Mouse (Mus musculus): Measurements from ENCODE around the gene Fbxo33. TPM values are rescaled to one million over a fixed set of nuclear protein-coding genes. Genes with fewer than 3 reads are reported as not detected.

Fbxo33 gene
- polyA plus RNA-seq, 1 experiment: 31.7 TPM

- WGBS: 62% methylated on average over 1 of the region's 1 CpGs
- Histone ChIP-seq H3K27ac (ENCODE audit: control insufficient read depth, insufficient read depth, low read depth, low read length, poor library complexity) (no peak overlapping the region), H3K4me3 (replicated peaks; ENCODE audit: control insufficient read depth, low read depth, low read length) (no peak overlapping the region), H3K4me1 (ENCODE audit: control insufficient read depth, insufficient read depth, low read length) (peaks cover 3% of the 10 kb centered on the region; the same call in 1 of the 2 replicates)
- TF ChIP-seq POLR2A (IDR thresholded peaks at IDR 0.05; ENCODE audit: borderline replicate concordance, control insufficient read depth, low read depth, low read length) (no peak), CTCF (IDR thresholded peaks at IDR 0.05; ENCODE audit: control insufficient read depth, insufficient read depth, low read length) (no peak)
These were observed 11.7 kb downstream of the Fbxo33 start for GRCm38 (mm10) chr12:59207814-59208213.

GRCm38 (mm10) chr12:59207000-59207390, 12.5 kb downstream of the Fbxo33 start:
- no peak overlapping the region for H3K27ac ChIP-seq (ENCODE audit: control insufficient read depth, insufficient read depth, low read depth, low read length, poor library complexity)
- WGBS: under 1% methylated on average over 3 of the region's 3 CpGs
- H3K4me3 ChIP-seq (replicated peaks; ENCODE audit: control insufficient read depth, low read depth, low read length): no peak overlapping the region
- peaks cover 3% of the 10 kb centered on the region; the same call in 1 of the 2 replicates for H3K4me1 ChIP-seq (ENCODE audit: control insufficient read depth, insufficient read depth, low read length)
- TF ChIP-seq POLR2A (IDR thresholded peaks at IDR 0.05; ENCODE audit: borderline replicate concordance, control insufficient read depth, low read depth, low read length): no peak
- no peak for TF ChIP-seq CTCF (IDR thresholded peaks at IDR 0.05; ENCODE audit: control insufficient read depth, insufficient read depth, low read length)

DNA sequence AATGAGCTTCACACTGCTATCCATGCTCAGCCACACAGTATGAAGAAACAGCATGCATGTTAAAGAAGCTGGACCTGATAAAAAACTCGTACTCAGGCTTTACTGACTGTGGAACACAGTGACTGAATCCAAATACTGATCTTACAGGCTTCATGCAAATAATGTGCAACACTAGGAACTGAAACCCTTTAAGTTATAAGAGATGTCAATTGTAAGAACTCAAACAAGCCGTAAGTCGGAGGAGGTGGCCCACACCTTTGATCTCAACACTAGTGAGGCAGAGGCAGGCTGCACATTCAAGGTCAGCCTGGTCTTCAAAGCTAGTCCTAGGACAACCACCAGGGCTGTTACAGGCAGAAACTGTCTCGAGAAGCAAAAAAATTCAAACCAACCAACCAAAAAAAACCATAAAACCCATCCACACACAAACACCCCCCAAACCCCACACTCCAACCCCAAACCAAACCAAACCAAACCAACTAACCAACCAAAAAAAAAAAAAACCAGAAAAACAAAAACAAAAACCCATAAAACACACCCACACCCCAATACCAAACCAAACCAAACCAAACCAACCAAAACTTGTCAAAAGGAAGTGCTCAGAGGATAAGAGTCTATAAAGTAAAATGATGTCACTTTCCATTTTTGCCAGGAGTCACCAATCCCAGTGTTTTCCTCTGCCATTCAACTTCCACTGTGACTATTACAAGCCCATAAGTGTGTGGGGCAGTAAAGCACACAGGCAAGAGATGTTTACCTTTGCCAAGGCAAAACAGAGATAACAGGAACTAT, 13.1 kb downstream of the Fbxo33 start:
- no peak for TF ChIP-seq CTCF (IDR thresholded peaks at IDR 0.05; ENCODE audit: control insufficient read depth, insufficient read depth, low read length)
- TF ChIP-seq POLR2A (IDR thresholded peaks at IDR 0.05; ENCODE audit: borderline replicate concordance, control insufficient read depth, low read depth, low read length): no peak
- Histone ChIP-seq H3K27ac (ENCODE audit: control insufficient read depth, insufficient read depth, low read depth, low read length, poor library complexity) (peak overlapping the region; percentile 62; the same call in 1 of the 2 replicates), H3K4me1 (ENCODE audit: control insufficient read depth, insufficient read depth, low read length) (peaks cover 3% of the 10 kb centered on the region; the same call in 1 of the 2 replicates), H3K4me3 (replicated peaks; ENCODE audit: control insufficient read depth, low read depth, low read length) (no peak overlapping the region)
- WGBS: 70% methylated on average over 4 of the region's 4 CpGs

GRCm38 (mm10) chr12:59205571-59205970, 14.0 kb downstream of the Fbxo33 start:
- 92% methylated on average over 6 of the region's 6 CpGs for WGBS
- Histone ChIP-seq H3K4me1 (ENCODE audit: control insufficient read depth, insufficient read depth, low read length) (peaks cover 3% of the 10 kb centered on the region; the same call in 1 of the 2 replicates), H3K27ac (ENCODE audit: control insufficient read depth, insufficient read depth, low read depth, low read length, poor library complexity) (no peak overlapping the region)

DNA sequence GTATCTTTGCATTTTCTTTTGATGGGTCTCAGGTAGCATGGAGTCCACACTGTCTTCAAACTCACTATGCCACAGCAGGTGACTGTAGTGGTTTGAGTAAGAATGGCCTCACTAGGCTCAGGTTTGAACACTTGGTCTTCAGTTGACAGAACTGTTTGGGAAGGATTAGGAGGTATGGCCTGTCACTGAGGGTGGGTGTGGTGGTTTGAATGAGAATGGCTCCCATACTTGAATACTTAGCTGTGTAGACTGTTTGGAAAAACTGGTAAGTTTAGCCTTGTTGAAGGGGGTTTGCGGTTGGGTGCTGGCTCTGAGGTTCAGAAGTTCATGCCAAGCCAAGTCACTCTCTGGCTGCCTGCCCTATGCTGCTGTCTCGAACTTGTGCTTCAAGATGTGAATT, 20.2 kb downstream of the Fbxo33 start:
- WGBS: 97% methylated on average over 2 of the region's 2 CpGs
- no peak overlapping the region for H3K27ac ChIP-seq (ENCODE audit: control insufficient read depth, insufficient read depth, low read depth, low read length, poor library complexity)
- no peak overlapping the region for H3K4me3 ChIP-seq (replicated peaks; ENCODE audit: control insufficient read depth, low read depth, low read length)
- TF ChIP-seq CTCF (IDR thresholded peaks at IDR 0.05; ENCODE audit: control insufficient read depth, insufficient read depth, low read length) (no peak), POLR2A (IDR thresholded peaks at IDR 0.05; ENCODE audit: borderline replicate concordance, control insufficient read depth, low read depth, low read length) (no peak)
- H3K4me1 ChIP-seq (ENCODE audit: control insufficient read depth, insufficient read depth, low read length): no peaks in the 10 kb centered on the region; the same call in 1 of the 2 replicates

More at GRCm38 (mm10) chr12:59205571-59205970, 14.0 kb downstream of the Fbxo33 start:
- TF ChIP-seq POLR2A (IDR thresholded peaks at IDR 0.05; ENCODE audit: borderline replicate concordance, control insufficient read depth, low read depth, low read length) (no peak), CTCF (IDR thresholded peaks at IDR 0.05; ENCODE audit: control insufficient read depth, insufficient read depth, low read length) (no peak)
- H3K4me3 ChIP-seq (replicated peaks; ENCODE audit: control insufficient read depth, low read depth, low read length): no peak overlapping the region

DNA sequence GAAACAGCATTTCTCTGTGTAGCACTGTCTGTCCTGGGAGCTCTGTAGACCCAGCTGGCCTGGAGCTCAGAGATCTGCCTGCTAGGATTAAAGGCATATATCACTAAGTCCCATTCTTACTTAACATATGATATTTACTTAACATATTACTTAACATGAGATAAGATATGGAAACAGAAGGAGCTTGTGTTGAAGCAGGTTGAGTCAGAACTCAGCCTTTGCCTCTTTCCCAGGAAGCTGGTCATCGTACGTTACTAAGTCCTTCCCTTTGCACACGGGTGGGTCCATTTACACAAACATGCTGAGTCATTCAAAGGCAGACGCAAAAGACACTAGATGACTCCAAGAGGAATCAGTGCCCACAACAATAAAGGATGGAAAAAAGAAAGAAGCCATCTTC, 20.8 kb downstream of the Fbxo33 start:
- no peaks in the 10 kb centered on the region; the same call in 1 of the 2 replicates for H3K4me1 ChIP-seq (ENCODE audit: control insufficient read depth, insufficient read depth, low read length)
- 54% methylated on average over 4 of the region's 4 CpGs for WGBS
- no peak overlapping the region for H3K27ac ChIP-seq (ENCODE audit: control insufficient read depth, insufficient read depth, low read depth, low read length, poor library complexity)
- H3K4me3 ChIP-seq (replicated peaks; ENCODE audit: control insufficient read depth, low read depth, low read length): no peak overlapping the region
- TF ChIP-seq CTCF (IDR thresholded peaks at IDR 0.05; ENCODE audit: control insufficient read depth, insufficient read depth, low read length) (no peak), POLR2A (IDR thresholded peaks at IDR 0.05; ENCODE audit: borderline replicate concordance, control insufficient read depth, low read depth, low read length) (no peak)

DNA sequence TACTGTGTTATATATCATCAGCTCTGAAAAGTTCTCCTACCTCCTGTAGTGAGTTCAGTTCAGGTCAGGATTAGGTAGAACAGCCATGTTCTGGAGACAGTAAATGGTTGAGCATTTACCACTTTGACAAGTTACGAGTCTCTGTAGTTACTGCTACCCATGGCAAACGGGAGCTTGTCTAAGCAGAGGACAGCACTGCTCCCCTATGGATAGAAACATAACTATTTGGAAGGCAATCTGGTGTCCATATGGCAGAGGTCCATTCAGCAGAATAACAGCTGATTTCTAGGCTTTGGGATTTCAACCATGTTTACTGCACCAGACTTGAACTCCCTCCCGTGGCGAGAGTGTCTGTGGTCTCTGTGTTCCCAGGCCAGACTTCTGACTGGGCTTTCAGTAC, 23.6 kb downstream of the Fbxo33 start:
- H3K27ac ChIP-seq (ENCODE audit: control insufficient read depth, insufficient read depth, low read depth, low read length, poor library complexity): no peak overlapping the region
- TF ChIP-seq CTCF (IDR thresholded peaks at IDR 0.05; ENCODE audit: control insufficient read depth, insufficient read depth, low read length): no peak
- TF ChIP-seq POLR2A (IDR thresholded peaks at IDR 0.05; ENCODE audit: borderline replicate concordance, control insufficient read depth, low read depth, low read length): no peak
- H3K4me3 ChIP-seq (replicated peaks; ENCODE audit: control insufficient read depth, low read depth, low read length): no peak overlapping the region
- H3K4me1 ChIP-seq (ENCODE audit: control insufficient read depth, insufficient read depth, low read length): no peaks in the 10 kb centered on the region; the same call in 1 of the 2 replicates
- 89% methylated on average over 4 of the region's 4 CpGs for WGBS

DNA sequence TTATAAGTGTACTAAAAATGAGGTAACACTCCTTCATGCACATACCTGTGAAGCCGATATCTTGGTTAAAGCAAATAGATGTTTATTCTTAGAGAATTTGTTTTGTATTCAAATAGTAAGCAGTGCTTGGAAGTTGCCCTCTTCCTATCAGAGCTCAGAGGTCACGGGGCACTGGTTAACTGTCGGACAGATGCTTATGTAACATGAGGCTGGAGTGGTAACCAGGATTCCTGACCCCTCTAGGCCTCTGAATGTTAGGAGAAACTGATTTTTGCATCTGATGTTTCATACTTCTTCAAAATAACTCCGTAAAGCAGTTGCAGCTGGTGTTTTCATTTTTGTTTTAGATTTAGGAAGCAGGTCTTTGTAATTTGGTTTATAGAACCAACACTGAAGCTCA, 24.5 kb downstream of the Fbxo33 start:
- WGBS: 76% methylated on average over 4 of the region's 4 CpGs
- H3K27ac ChIP-seq (ENCODE audit: control insufficient read depth, insufficient read depth, low read depth, low read length, poor library complexity): no peak overlapping the region
- no peaks in the 10 kb centered on the region; the same call in 1 of the 2 replicates for H3K4me1 ChIP-seq (ENCODE audit: control insufficient read depth, insufficient read depth, low read length)
- TF ChIP-seq CTCF (IDR thresholded peaks at IDR 0.05; ENCODE audit: control insufficient read depth, insufficient read depth, low read length): no peak
- H3K4me3 ChIP-seq (replicated peaks; ENCODE audit: control insufficient read depth, low read depth, low read length): no peak overlapping the region

Data from bone marrow, adult 2 months (tissue).